Mouse (Mus musculus) urinary bladder, postnatal 36 days (tissue): Measurements from ENCODE around the gene Zfp691.

Experiments used
- DNase-seq, 2 experiments: peaks; one replicate each; pipeline ENCODE4 v3.0.0; 2022; ENCODE audit warnings: low spot score in 2 of 2, mixed read lengths in 1 of 2

Gene Zfp691

DNA sequence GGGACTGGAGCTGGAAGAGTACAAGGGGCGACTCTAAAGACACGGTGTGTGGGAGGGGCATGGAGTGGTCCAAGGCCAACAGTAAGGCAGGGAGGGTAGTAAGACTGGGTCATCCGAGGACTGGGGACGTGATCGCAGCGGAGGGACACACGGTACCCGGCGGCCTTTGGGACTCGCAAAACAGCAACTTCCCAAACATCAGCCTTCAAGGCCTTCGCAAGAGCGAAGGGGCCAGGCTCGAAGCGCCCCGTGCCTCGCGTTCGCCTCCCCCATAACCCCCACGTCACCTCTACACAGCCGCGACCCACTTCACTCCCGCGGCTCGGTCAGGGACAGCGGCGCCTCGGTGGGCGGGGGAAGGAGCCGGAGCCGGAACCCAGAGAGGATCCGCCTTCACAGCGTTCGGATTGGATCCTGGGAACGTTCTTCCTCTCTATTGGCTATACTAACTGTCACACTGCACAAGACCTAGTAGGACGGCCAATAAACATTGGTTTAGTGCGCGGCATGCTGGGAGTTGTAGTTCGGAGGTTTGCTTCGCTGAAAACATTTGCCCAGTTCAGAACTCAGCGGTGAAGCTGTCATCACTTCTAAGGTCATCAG, at the start of gene Zfp691:
Gene Zfp691 (minus strand): TSS at position 345 of the 603 bp plus-strand sequence.
- DNase-seq, result peak; percentile 89 to 93

- DNase-seq, result no peak
Observed at GRCm38 (mm10) chr4:119223696-119224095, 49.7 kb upstream of the Zfp691 start.

DNA sequence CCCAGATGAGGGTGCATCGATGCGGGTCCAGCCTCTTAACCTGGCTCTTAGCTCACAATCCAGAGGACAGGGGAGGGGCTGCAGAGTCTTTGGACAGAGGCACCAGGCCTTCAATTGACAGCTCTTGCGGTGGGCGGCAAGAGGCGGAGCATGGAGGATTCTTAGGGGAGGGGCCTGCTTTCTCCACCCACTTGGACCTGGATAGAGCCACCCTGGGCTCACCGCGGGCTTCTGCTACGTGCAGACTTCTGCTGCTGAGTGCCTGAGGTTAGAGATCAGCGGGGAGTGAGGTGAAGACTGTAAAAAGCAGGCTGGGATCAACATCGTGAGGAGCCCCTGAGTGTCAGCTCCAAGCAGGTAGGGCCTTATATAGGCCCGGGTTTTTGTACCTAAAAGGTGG, 44.2 kb upstream of the Zfp691 start, which contains the start of gene Tmem269:
Gene Tmem269 (minus strand): TSS at position 49 of the 400 bp plus-strand sequence.
- no peak for DNase-seq

- no peak for DNase-seq
Observed at GRCm38 (mm10) chr4:119216667-119217066, 42.7 kb upstream of the Zfp691 start.

- peak; percentile 29 to 45 for DNase-seq
Observed at GRCm38 (mm10) chr4:119204672-119205071, 30.7 kb upstream of the Zfp691 start.

DNA sequence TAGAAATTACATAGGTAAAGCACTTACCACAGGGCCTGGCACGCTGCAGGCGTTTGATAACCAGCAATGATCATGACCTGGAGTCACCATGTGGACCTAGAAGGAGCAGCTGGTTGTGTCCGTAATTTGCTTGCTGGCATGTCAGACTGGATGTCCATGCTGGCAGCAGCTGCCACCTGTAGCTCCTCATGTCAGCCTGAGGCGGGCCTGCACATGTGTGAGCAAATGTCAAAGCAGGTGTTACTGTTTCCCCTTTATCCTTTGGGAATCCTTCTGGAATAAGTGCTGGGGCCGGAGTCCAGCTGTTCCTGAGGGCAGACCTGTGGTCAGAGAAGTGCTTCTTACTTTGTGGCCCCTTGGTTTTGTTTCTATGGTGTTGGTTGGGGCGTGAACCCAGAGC, 24.1 kb upstream of the Zfp691 start:
- DNase-seq, result no peak

DNA sequence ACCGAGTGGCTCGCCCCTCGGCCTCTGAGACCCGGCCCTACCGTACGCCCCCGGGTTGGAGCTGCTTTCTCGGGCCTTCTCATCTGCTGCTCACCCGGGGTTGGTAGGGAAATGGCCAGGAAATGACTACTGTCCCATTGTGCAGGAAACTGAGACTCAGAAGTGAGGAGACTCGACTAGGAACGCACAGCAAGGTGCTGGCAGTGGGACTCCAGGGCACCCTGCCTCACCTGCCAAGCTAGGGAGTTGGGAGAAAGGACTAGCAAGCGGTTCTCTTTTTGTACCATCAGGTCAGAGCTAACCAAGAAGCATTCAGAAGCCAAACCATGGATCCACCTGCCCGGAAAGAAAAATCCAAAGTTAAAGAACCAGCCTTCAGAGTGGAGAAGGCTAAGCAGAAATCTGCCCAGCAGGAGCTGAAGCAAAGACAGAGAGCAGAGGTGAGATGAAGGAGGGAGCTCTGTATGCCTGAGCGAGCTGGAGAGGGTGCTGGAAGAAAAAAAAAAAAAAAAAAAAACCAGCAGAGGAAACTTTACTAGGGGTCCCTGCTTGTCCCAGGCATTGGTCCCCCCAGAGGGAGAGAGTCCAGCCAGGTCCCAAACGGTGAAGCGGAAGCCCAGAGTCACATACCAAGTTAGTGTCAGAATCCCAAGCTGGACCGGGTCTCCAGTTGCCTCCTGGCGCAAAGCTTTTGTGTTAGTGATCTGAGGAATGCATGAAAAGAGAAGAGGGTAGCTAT, 21.8 kb upstream of the Zfp691 start:
- no peak for DNase-seq

DNA sequence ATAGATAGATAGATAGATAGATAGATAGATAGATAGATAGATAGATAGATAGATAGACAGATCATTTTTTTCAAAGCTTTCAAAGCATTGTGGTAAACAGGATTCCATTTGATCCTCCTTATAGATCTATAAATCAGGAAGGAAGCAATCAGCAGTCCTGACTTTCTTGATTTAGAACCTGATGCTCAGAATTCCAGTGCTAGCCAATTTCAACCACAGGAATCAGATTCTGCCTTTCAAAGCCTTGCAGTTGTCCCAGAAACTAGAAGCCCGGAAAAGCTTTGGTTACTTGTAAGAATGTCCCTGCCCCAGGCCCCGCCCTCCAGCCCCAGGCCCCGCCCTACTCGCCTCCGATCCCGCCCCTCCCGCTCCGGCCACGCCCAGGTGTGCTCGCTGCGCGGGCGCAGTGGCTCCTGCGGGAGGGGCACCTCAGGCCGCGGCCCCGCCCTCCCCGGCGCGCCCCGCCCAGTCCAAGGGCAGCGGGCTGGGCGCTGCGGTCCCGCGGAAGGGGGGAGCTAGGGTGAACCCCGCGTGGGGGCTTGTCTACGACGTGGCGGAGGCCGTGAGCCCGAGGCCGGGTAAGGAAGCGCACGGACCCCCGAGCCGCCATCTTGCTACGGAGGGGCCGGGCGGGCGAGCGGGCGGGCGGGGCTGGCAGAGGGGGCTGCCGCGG, 21.1 kb upstream of the Zfp691 start, which contains the start of gene Svbp:
Gene Svbp (plus strand): TSS at position 398 of the 673 bp plus-strand sequence.
- DNase-seq, result peak; percentile 78 to 86

- DNase-seq, result no peak
Observed at GRCm38 (mm10) chr4:119192757-119193156, 18.8 kb upstream of the Zfp691 start.

DNA sequence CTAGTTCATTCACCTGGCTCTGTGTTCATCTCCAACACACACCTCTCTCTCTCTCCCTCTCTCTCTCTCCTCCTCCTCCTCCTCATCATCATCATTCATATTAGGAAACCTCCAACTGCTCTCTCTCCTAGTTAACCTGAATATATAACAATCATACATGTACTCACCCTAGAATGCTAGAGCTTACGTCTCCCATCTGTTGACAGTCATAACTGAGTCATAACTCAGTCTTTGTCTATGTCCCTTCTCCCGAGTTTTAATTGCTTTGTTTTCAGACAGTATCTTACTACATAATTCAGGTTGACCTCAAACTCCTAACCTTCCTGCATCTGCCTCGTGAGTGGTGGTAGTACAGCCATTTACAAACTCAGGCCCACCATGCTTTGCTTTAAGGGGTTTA, 17.3 kb upstream of the Zfp691 start:
- no peak for DNase-seq

DNA sequence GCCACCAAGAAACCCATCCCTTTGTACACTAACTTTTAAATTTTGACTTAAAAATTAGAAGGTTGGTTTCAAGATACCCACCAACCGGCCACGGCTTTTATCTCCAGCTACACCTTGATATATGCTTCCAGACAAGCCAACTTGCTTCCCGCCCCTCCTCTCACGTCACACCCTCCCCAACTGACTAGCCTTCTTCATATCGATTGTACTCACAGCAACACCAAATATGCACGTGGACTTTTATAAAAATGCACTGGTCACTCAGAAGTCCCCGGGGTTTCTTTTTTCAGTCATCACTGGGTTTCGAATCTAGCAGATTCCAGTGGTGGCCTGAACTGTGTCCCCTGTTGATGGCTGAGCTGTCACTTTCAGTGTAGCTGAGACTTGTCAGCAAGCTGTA, 16.6 kb upstream of the Zfp691 start:
- DNase-seq, result no peak

- DNase-seq, result no peak
Observed at GRCm38 (mm10) chr4:119189864-119190263, 15.9 kb upstream of the Zfp691 start, which contains the start of gene Ermap. Gene Ermap (minus strand): TSS chr4:119190011.

DNA sequence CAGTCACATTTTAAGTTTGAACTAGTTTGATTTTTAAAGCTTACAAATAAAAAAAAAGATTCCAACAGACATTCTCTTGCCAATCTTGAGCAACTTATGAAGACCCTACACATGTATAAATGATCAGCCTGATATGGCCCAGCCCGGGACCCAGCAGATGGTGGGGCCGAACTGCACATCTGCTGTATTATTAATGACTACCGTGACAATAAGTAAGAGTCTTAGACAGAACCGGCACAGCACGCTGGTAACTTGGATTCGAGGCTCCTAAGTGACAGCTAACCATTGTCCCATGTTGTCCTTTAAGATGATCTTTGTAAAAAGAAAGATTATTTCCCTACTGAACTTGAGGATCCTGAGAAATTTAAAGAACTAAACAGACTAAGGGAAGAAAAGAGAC, 15.4 kb upstream of the Zfp691 start:
- DNase-seq, result no peak

- no peak for DNase-seq
Observed at GRCm38 (mm10) chr4:119188060-119188785, 14.2 kb upstream of the Zfp691 start.

GRCm38 (mm10) chr4:119185771-119186170, 11.8 kb upstream of the Zfp691 start:
- no peak for DNase-seq

GRCm38 (mm10) chr4:119183525-119183924, 9.5 kb upstream of the Zfp691 start:
- DNase-seq, result no peak

DNA sequence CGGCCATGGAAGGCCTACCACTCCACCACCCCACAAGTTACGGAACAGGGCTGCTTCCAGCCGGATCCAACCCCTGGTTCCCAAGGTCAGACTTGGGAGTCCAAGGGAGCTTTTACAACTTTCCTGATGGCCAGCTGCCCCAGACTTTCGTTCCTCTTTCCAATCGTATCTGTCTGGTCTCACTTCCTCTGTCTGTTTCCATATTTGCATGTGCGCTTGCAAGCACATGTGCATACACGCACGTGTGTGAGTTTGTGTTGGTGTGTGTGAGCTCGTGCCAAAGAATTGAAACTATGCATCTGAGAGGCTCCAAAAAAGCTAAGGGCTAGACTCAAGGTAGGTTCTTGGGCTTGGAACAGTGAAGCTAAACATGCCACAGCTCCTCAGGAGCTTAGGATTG, 7.5 kb upstream of the Zfp691 start:
- DNase-seq, result no peak

DNA sequence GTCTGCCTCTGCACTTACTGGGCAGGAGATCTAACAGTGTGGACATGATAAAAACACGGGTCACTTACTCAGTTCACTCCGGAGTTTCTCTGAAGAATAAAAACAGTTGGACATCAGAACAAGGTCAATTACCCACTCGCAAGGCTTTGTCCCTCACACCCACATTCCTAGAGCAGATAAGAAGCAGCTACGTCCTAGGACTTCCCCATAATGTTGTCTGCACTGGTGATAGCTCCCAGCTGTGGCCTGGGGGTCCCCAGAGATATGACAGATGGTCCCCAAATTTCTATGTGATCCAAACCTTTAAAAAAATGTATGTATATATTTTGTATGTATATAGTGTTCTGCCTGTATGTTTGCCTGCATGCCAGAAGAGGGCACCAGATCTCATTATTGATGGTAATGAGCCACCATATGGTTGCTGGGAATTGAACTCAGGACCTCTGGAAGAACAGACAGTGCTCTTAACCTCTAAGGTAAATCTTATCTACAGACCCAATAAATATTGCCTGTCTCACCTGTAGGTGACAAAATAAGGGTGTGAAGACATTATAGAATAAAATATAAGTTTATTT, 6.2 kb upstream of the Zfp691 start:
- no peak for DNase-seq

GRCm38 (mm10) chr4:119178331-119178730, 4.3 kb upstream of the Zfp691 start:
- DNase-seq, result no peak

GRCm38 (mm10) chr4:119177702-119178101, 3.7 kb upstream of the Zfp691 start:
- DNase-seq, result no peak

DNA sequence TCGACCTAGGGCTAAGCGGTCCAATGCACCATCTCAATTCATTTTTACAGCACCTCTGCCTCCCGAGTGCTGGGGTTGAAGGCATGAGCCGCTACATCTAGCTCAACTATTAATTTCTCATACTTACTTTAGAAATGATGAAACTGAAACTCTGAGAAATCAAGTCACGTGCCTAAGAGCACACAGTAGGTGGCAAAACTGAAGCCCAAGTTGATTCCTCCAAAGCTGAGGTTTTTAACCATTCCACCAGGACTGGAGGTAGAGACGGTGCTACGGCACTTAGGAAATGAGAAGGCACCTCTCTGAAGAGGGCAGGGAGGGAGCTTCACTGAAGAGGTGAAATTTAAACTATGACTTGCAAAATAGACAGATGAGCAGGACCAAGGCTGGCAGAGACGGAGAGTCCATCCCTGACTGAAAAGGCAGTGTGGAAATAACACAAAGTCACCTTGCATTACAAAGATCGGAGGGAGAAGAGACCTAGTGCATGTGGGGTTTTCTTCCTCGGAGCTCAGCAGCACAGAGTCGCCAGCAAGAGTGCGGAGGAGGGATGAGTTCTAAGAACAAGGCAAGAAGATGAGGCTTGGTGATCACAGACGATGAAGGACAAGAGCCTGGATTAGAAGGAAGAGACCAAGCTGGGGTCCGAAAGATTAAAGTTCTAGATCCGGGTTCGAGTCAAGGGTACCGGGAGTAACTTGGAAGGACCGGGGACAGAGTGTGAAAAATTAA, 910 bp downstream of the Zfp691 start:
- DNase-seq, result no peak
